Comparison of ENCODE assay signal across 21 mouse cellular contexts in genomic region chr8:126023706-126024305, GRCm38 (mm10). TPM values are rescaled to one million over a fixed set of nuclear protein-coding genes. Genes with fewer than 3 reads are reported as not detected.
A peak's percentile ranks its signal among the peaks of the same experiment; 100 is the strongest.
DNase-seq lines count a peak whose midpoint lies in the region; ATAC-seq and TF ChIP-seq lines count a peak whose summit lies in the region.
"Had no signal": no experiment of that assay in that cellular context is flagged by ENCODE, and none has a peak within 500 bp of the region (broad histone marks: within the 10 kb centered on the region; RNA-seq: fewer than 3 reads in every experiment).

No protein-coding gene starts in this region.

- ATAC-seq in intestine, embryonic 15.5 days, result peak; percentile 82
- ATAC-seq in stomach, postnatal 0 days (ENCODE audit: low FRiP score, low TSS enrichment), result peak; percentile 76
- no peak for ATAC-seq in kidney, embryonic 16.5 days (ENCODE audit: low FRiP score, low TSS enrichment)

- H3K9ac ChIP-seq in intestine, embryonic 15.5 days, result no peak overlapping the region
- H3K9ac ChIP-seq in stomach, postnatal 0 days (ENCODE audit: low read length), result no peak overlapping the region
- H3K9ac ChIP-seq in kidney, embryonic 16.5 days (replicated peaks; ENCODE audit: low read length), result no peak overlapping the region
- H3K9ac ChIP-seq: heart, embryonic 13.5 days had no signal

- H3K9me3 ChIP-seq in intestine, embryonic 15.5 days, result no peaks in the 10 kb centered on the region
- H3K9me3 ChIP-seq in stomach, postnatal 0 days (ENCODE audit: control insufficient read depth, low read length), result no peaks in the 10 kb centered on the region
- H3K9me3 ChIP-seq in kidney, embryonic 16.5 days (ENCODE audit: low read length), result no peaks in the 10 kb centered on the region
- H3K9me3 ChIP-seq: forebrain, embryonic 10.5 days; heart, embryonic 13.5 days had no signal

- no peaks in the 10 kb centered on the region for H3K27me3 ChIP-seq in cerebellum, adult 2 months (ENCODE audit: control insufficient read depth, insufficient read depth, low read length)
- no peaks in the 10 kb centered on the region for H3K27me3 ChIP-seq in intestine, embryonic 15.5 days (replicated peaks)
- no peaks in the 10 kb centered on the region for H3K27me3 ChIP-seq in stomach, postnatal 0 days (ENCODE audit: control insufficient read depth, insufficient read depth, low read length)
- H3K27me3 ChIP-seq in kidney, embryonic 16.5 days (ENCODE audit: insufficient read depth, low read length), result no peaks in the 10 kb centered on the region
- H3K27me3 ChIP-seq: heart, embryonic 13.5 days had no signal

- TF ChIP-seq CTCF in cerebellum, adult 2 months (IDR thresholded peaks at IDR 0.05; ENCODE audit: borderline replicate concordance, insufficient read depth, low read depth, low read length), result no peak
- TF ChIP-seq CTCF in stomach, postnatal 0 days (IDR thresholded peaks at IDR 0.05; ENCODE audit: low read depth), result no peak

- 26% methylated on average over 3 of the region's 3 CpGs for WGBS in cerebellum, adult 2 months
- WGBS in intestine, embryonic 15.5 days, result 50% methylated on average over 3 of the region's 3 CpGs
- 41% methylated on average over 3 of the region's 3 CpGs for WGBS in stomach, postnatal 0 days
- 70% methylated on average over 3 of the region's 3 CpGs for WGBS in kidney, embryonic 16.5 days

- no peak overlapping the region for H3K4me2 ChIP-seq in intestine, embryonic 15.5 days (replicated peaks)
- H3K4me2 ChIP-seq in stomach, postnatal 0 days (replicated peaks; ENCODE audit: low read depth), result no peak overlapping the region
- H3K4me2 ChIP-seq in kidney, embryonic 16.5 days (replicated peaks; ENCODE audit: low read depth, low read length), result no peak overlapping the region
- H3K4me2 ChIP-seq: heart, embryonic 13.5 days; midbrain, embryonic 11.5 days had no signal

- H3K36me3 ChIP-seq in intestine, embryonic 15.5 days, result no peaks in the 10 kb centered on the region
- no peaks in the 10 kb centered on the region for H3K36me3 ChIP-seq in stomach, postnatal 0 days (ENCODE audit: control insufficient read depth, insufficient read depth, low read length)
- no peaks in the 10 kb centered on the region for H3K36me3 ChIP-seq in kidney, embryonic 16.5 days (ENCODE audit: insufficient read depth, low read length)
- H3K36me3 ChIP-seq: forebrain, embryonic 10.5 days; heart, embryonic 13.5 days had no signal

- TF ChIP-seq POLR2A in cerebellum, adult 2 months (IDR thresholded peaks at IDR 0.05; ENCODE audit: borderline replicate concordance, insufficient read depth, low read length), result no peak

- DNase-seq in cerebellum, adult 11 months, result peak; percentile 30
- no peak for DNase-seq in cerebellum, adult 11-12 months
- peak; percentile 41 to 60 for DNase-seq in cerebellum, adult 2 months
- DNase-seq in stomach, postnatal 0 days (ENCODE audit: low spot score), result peak; percentile 63
- DNase-seq in T-cell, adult 2 months (ENCODE audit: low spot score), result no peak
- DNase-seq: adrenal gland, postnatal 36 days; gastrocnemius, postnatal 36 days; heart, adult 2 months; heart, postnatal 14 days; kidney, adult 8-10 months; kidney, postnatal 14 days; layer of hippocampus, postnatal 36 days; lung, postnatal 10 days; right cerebral cortex, postnatal 14 days; spleen, adult 18-20 months; thymus, postnatal 36 days had no signal

- TF ChIP-seq EP300 in stomach, postnatal 0 days (optimal IDR thresholded peaks at IDR 0.05), result no peak

- H3K4me1 ChIP-seq in cerebellum, adult 2 months (ENCODE audit: control insufficient read depth, insufficient read depth, low read length), result peaks cover 64% of the 10 kb centered on the region
- 0 out of 2 replicates have a peak, but pooled peaks cover 3% of the 10 kb centered on the region for H3K4me1 ChIP-seq in intestine, embryonic 15.5 days (replicated peaks)
- no peaks in the 10 kb centered on the region; the same call in 1 of the 2 replicates for H3K4me1 ChIP-seq in stomach, postnatal 0 days (replicated peaks; ENCODE audit: control insufficient read depth, insufficient read depth)
- peaks cover 5% of the 10 kb centered on the region for H3K4me1 ChIP-seq in kidney, embryonic 16.5 days (ENCODE audit: insufficient read depth, low read length)
- H3K4me1 ChIP-seq: forebrain, embryonic 10.5 days; heart, embryonic 13.5 days had no signal

- peak overlapping the region; percentile 31; the same call in 1 of the 2 replicates for H3K27ac ChIP-seq in cerebellum, adult 2 months (ENCODE audit: insufficient read depth, low read length)
- H3K27ac ChIP-seq in intestine, embryonic 15.5 days, result no peak overlapping the region
- no peak overlapping the region for H3K27ac ChIP-seq in stomach, postnatal 0 days (replicated peaks)
- H3K27ac ChIP-seq in kidney, embryonic 16.5 days (ENCODE audit: low read length), result no peak overlapping the region
- H3K27ac ChIP-seq: forebrain, embryonic 10.5 days; heart, adult 2 months; heart, embryonic 13.5 days had no signal

- H3K4me3 ChIP-seq in cerebellum, adult 2 months (replicated peaks; ENCODE audit: insufficient read depth, low read depth, low read length), result no peak overlapping the region
- no peak overlapping the region for H3K4me3 ChIP-seq in intestine, embryonic 15.5 days (replicated peaks)
- H3K4me3 ChIP-seq in stomach, postnatal 0 days (ENCODE audit: low read depth, low read length), result no peak overlapping the region
- H3K4me3 ChIP-seq in kidney, embryonic 16.5 days (ENCODE audit: low read length), result no peak overlapping the region
- H3K4me3 ChIP-seq: forebrain, embryonic 10.5 days; heart, adult 2 months; heart, embryonic 13.5 days had no signal

RNA-seq across cellular contexts. Expression of gene Kcnk1, which starts 28.8 kb away (rescaled TPM):
- 206 and 213 TPM in 2 replicates for polyA plus RNA-seq in cerebellum, adult 2 months (2012; rRNA removed)
- 46.6 and 47.3 TPM in 2 replicates for polyA plus RNA-seq in intestine, embryonic 15.5 days (2015; fragmentation: Nextera tagmentation; extraction: Ambion mirVana)
- polyA plus RNA-seq in stomach, postnatal 0 days (2015; fragmentation: Nextera tagmentation; extraction: Ambion mirVana), result 63.1 and 65.6 TPM in 2 replicates
- polyA plus RNA-seq in kidney, embryonic 16.5 days (2015; fragmentation: Nextera tagmentation; extraction: Ambion mirVana), result 53.6 and 56.5 TPM in 2 replicates

Comparison
In these comparisons a context has a peak if more than half of its experiments do, and no peak if none do; other contexts are left out.
1. DNase-seq: peak in cerebellum, adult 11 months (single experiment), cerebellum, adult 2 months (2 of 2) and stomach, postnatal 0 days (single experiment); none in cerebellum, adult 11-12 months (single experiment) and T-cell, adult 2 months (single experiment).